Comparison of ENCODE assay signal across 12 mouse cellular contexts in the genomic region with DNA sequence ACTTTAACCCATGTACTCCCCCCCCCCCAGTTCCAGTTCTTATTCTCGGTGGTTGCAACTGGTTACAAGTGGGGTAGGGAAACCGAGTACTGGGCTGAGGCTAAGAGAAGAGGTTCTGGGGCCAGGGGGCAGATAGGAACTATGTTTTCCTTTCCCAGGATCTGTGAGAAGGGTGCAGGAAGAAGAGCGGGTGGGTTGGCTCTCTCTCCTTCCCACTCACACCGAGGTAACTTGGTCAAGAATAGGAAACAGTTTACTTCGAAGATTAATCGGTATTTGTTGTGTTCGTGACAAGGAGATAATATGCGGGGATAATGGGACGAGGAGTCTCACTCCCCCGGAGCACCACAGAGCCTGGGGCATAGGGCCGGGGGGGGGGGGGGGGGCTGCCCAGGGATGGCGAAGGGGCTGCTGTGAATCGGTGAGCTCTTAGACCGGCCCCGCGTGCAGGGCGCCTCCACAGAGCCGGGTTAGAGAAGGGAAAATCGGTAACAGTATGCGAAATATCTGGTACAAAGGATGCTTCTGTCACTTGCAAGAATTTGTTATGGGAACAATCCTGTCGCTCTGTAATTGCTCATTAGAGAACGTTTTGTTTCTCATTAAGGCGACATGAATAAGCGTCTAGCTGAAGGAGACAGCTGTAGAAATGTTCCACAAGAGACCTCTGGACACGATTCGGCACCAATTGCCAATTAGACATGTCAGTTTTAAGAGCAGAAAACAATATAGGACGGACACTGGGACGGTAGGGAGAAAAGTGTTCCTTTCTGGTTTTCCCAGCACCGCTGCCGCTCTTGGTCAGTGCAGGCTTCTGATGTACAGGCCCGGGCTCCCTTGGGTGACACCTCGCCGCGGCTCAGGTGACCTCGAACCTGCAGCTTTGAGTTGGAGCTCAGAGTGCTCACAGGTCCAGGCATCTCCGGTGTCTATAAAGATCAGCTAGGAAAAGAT. TPM values are rescaled to one million over a fixed set of nuclear protein-coding genes. Genes with fewer than 3 reads are reported as not detected.
DNase-seq lines count a peak whose midpoint lies in the region; ATAC-seq and TF ChIP-seq lines count a peak whose summit lies in the region.
"Had no signal": no experiment of that assay in that cellular context is flagged by ENCODE, and none has a peak within 500 bp of the region (broad histone marks: within the 10 kb centered on the region; RNA-seq: fewer than 3 reads in every experiment).

No protein-coding gene starts in this region.

- intact Hi-C loops in left cerebral cortex, postnatal 14 days (cut with DNase I) = loop anchor here (5.0 to 10.0 kb wide), 2 partner anchors 508 to 559 kb away; a partner anchor contains a TSS

- no peak for TF ChIP-seq POLR2A in olfactory bulb, adult 2 months (IDR thresholded peaks at IDR 0.05; ENCODE audit: insufficient read depth, low read depth, low read length)

- H3K4me2 ChIP-seq in heart, embryonic 15.5 days = peak overlapping the region; percentile 57; the same call in 1 of the 2 replicates
- peak overlapping the region; percentile 65 for H3K4me2 ChIP-seq in hindbrain, postnatal 0 days (ENCODE audit: low read depth, low read length)

- no peaks in the 10 kb centered on the region for H3K36me3 ChIP-seq in heart, embryonic 15.5 days
- peaks cover 53% of the 10 kb centered on the region for H3K36me3 ChIP-seq in forebrain, embryonic 10.5 days (replicated peaks)
- no peaks in the 10 kb centered on the region for H3K36me3 ChIP-seq in hindbrain, postnatal 0 days (ENCODE audit: insufficient read depth, low read length)
- H3K36me3 ChIP-seq: heart, embryonic 13.5 days had no signal

- WGBS in heart, embryonic 15.5 days = 5% methylated on average over 36 of the region's 36 CpGs
- 9% methylated on average over 36 of the region's 36 CpGs for WGBS in forebrain, embryonic 10.5 days
- 10% methylated on average over 36 of the region's 36 CpGs for WGBS in hindbrain, postnatal 0 days
- WGBS in olfactory bulb, adult 2 months = 23% methylated on average over 36 of the region's 36 CpGs

- no peak for TF ChIP-seq CTCF in hindbrain, postnatal 0 days (IDR thresholded peaks at IDR 0.05; ENCODE audit: low read depth)
- no peak for TF ChIP-seq CTCF in olfactory bulb, adult 2 months (IDR thresholded peaks at IDR 0.05; ENCODE audit: insufficient read depth, low read depth, low read length)

- H3K27ac ChIP-seq in heart, embryonic 15.5 days = no peak overlapping the region
- H3K27ac ChIP-seq in forebrain, embryonic 10.5 days = peak overlapping the region; percentile 89
- H3K27ac ChIP-seq in hindbrain, postnatal 0 days = peak overlapping the region; percentile 76
- H3K27ac ChIP-seq in olfactory bulb, adult 2 months (ENCODE audit: insufficient read depth, low read depth, low read length) = peak overlapping the region; percentile 98
- H3K27ac ChIP-seq: heart, embryonic 13.5 days had no signal

- no peak overlapping the region for H3K9ac ChIP-seq in heart, embryonic 15.5 days
- H3K9ac ChIP-seq in hindbrain, postnatal 0 days (replicated peaks; ENCODE audit: low read length) = peak overlapping the region; percentile 2; the same call in 1 of the 2 replicates
- H3K9ac ChIP-seq: heart, embryonic 13.5 days had no signal

- H3K4me3 ChIP-seq in heart, embryonic 15.5 days = no peak overlapping the region
- H3K4me3 ChIP-seq in forebrain, embryonic 10.5 days = peak overlapping the region; percentile 45
- 0 out of 2 replicates have a peak overlapping the region, but pooled peaks have one; percentile 27 for H3K4me3 ChIP-seq in hindbrain, postnatal 0 days (ENCODE audit: low read length)
- H3K4me3 ChIP-seq in olfactory bulb, adult 2 months (ENCODE audit: insufficient read depth, low read depth, low read length) = no peak overlapping the region

- H3K9me3 ChIP-seq in heart, embryonic 15.5 days (replicated peaks) = no peaks in the 10 kb centered on the region
- no peaks in the 10 kb centered on the region for H3K9me3 ChIP-seq in forebrain, embryonic 10.5 days
- H3K9me3 ChIP-seq in hindbrain, postnatal 0 days (ENCODE audit: low read length) = no peaks in the 10 kb centered on the region
- H3K9me3 ChIP-seq: heart, embryonic 13.5 days had no signal

- ATAC-seq in heart, embryonic 15.5 days (replicated peaks; ENCODE audit: insufficient number of reproducible peaks, insufficient read depth, low FRiP score, low read depth) = no peak
- ATAC-seq in hindbrain, postnatal 0 days = no peak
- no peak for ATAC-seq in monocyte, adult 5-6 weeks (replicated peaks; ENCODE audit: insufficient number of reproducible peaks, low FRiP score, low TSS enrichment, poor library complexity, severe bottlenecking)

- H3K27me3 ChIP-seq in heart, embryonic 15.5 days = peaks cover 96% of the 10 kb centered on the region
- H3K27me3 ChIP-seq in forebrain, embryonic 10.5 days (ENCODE audit: poor library complexity, severe bottlenecking) = peaks cover 100% of the 10 kb centered on the region
- H3K27me3 ChIP-seq in hindbrain, postnatal 0 days (ENCODE audit: insufficient read depth, low read length) = peaks cover 10% of the 10 kb centered on the region

- peaks cover 34% of the 10 kb centered on the region for H3K4me1 ChIP-seq in heart, embryonic 15.5 days (replicated peaks)
- peaks cover 98% of the 10 kb centered on the region for H3K4me1 ChIP-seq in forebrain, embryonic 10.5 days
- H3K4me1 ChIP-seq in hindbrain, postnatal 0 days (ENCODE audit: insufficient read depth, low read length) = 0 out of 2 replicates have a peak, but pooled peaks cover 12% of the 10 kb centered on the region
- peaks cover 27% of the 10 kb centered on the region for H3K4me1 ChIP-seq in olfactory bulb, adult 2 months (ENCODE audit: control insufficient read depth, insufficient read depth, low read length)

- DNase-seq in heart, adult 18-20 months = no peak
- DNase-seq in forebrain, embryonic 10.5 days (ENCODE audit: extremely low spot score, low spot score) = peak; percentile 39
- DNase-seq in hindbrain, postnatal 0 days (ENCODE audit: low spot score) = peak; percentile 21
- no peak for DNase-seq in left cerebral cortex, postnatal 14 days (ENCODE audit: low spot score in 2 of 2)
- no peak for DNase-seq in urinary bladder, postnatal 36 days (ENCODE audit: low spot score in 2 of 2)
- DNase-seq: kidney, adult 8-10 months; lung, adult 2 months; thymus, adult 18-20 months had no signal

RNA-seq across cellular contexts. Expression of a gene that starts 17.9 kb away (rescaled TPM):
- 0.05 and 0.18 TPM in 2 replicates for polyA plus RNA-seq in heart, embryonic 15.5 days (2015; fragmentation: Nextera tagmentation; extraction: Ambion mirVana)
- total RNA-seq in heart, adult 18-20 months (2021) = not detected
- polyA plus RNA-seq in forebrain, embryonic 10.5 days (2016; fragmentation: Nextera tagmentation; extraction: Ambion mirVana) = 76.8 and 79.6 TPM in 2 replicates
- total RNA-seq in hindbrain, postnatal 0 days (2014; rRNA removed) = 88.7 and 136 TPM in 2 replicates
- 68.7 and 82.3 TPM in 2 replicates for polyA plus RNA-seq in hindbrain, postnatal 0 days (2015; fragmentation: Nextera tagmentation; extraction: Ambion mirVana)
- polyA plus RNA-seq in olfactory bulb, adult 2 months (2012; ENCODE audit: insufficient read depth, insufficient read length, low replicate concordance, missing spikeins) = not detected in 2 replicates
- not detected in 3 replicates for total RNA-seq in monocyte, adult 5-6 weeks (2017)
- 1 to 10 TPM; 5.2 to 8.1 TPM for total RNA-seq in left cerebral cortex, postnatal 14 days (2021)
- polyA plus RNA-seq: lung, adult 2 months had no signal

Comparison
In these comparisons a context has a peak if more than half of its experiments do, and no peak if none do; other contexts are left out.
1. H3K4me3 ChIP-seq: peak in forebrain, embryonic 10.5 days (single experiment) and hindbrain, postnatal 0 days (single experiment); none in heart, embryonic 15.5 days (single experiment) and olfactory bulb, adult 2 months (single experiment).
2. DNase-seq: peak in forebrain, embryonic 10.5 days (single experiment) and hindbrain, postnatal 0 days (single experiment); none in heart, adult 18-20 months (0 of 2), left cerebral cortex, postnatal 14 days (0 of 2) and urinary bladder, postnatal 36 days (0 of 2).